Mouse (Mus musculus): ENCODE measurements around the gene Dph2.

DNA sequence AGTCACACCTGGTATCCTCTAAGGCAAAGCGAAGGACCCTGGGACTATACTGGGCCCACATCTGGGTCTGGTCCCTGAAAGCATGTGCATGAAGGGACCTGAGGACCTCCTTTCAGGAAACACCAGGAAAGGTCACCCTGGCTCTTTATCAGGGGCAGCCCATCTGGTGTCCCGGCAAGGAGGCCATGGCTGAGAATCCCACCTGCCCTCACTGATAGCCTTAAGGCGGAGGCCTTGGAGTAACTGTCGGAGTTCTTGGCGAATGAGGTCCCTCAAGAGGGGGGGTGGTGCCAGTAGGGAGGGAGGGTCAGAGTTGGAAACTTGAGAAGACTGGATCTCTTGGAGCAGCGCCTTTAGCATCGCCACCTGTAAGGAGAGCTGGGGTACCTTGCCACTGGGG, 20.0 kb downstream of the Dph2 start:
- TF ChIP-seq CTCF (IDR thresholded peaks at IDR 0.05; ENCODE audit: low read depth, low read length) (no peak), POLR2A (IDR thresholded peaks at IDR 0.05; ENCODE audit: extremely low read depth, insufficient read depth, low read length) (no peak)
